Mouse (Mus musculus) gonadal fat pad, adult 2 months (tissue): Measurements from ENCODE around the gene Dmxl2. TPM values are rescaled to one million over a fixed set of nuclear protein-coding genes. Genes with fewer than 3 reads are reported as not detected.

Experiments
- DNase-seq: peaks from one replicate; pipeline ENCODE4 v3.0.0-alpha.2; 2012; ENCODE audit warnings: low read depth
- polyA plus RNA-seq: library from polyadenylated mRNA; depleted of rRNA; stranded (reverse); fragments of >200 nt; gene quantifications from 2 replicates; pipeline ENCODE4 v1.2.3, GENCODE M21; 2012; rRNA removed

The Dmxl2 gene
- 8.5 and 9.3 TPM in 2 replicates for polyA plus RNA-seq

DNA sequence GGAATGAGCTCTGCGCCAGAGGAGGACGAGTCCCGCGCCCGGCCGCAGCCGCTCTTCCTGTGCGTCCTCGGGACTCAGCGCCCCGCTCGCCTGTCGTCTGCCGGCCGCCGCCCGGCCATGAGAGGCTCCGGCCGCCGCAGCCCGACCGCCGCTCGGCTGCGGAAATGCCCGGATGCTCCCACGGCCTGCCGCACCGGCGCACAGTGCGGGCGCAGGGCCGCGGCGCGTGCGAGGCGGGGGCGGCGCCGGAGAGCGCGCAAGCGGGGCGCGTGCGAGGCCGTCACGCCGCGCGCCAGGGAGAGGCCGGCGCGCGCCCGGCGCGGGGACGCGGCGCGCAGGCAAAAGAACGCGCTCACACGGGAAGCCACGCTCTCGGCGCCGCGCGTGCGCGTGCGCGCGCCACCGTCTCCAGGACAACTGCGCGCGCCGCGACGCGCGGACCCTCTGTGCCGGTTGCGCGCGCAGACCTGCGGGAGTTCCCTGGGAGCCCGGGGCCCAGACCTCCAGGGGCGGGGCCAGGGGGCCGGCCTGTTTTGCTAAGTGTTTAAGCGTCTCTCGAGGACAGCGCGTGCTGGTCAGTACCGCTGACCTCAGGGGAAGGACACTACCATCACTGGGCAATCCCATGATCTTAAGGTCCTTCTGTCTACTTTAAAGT, at the start of gene Dmxl2:
Gene Dmxl2 (minus strand): TSS at position 174 of the 658 bp plus-strand sequence.
- no peak for DNase-seq

DNA sequence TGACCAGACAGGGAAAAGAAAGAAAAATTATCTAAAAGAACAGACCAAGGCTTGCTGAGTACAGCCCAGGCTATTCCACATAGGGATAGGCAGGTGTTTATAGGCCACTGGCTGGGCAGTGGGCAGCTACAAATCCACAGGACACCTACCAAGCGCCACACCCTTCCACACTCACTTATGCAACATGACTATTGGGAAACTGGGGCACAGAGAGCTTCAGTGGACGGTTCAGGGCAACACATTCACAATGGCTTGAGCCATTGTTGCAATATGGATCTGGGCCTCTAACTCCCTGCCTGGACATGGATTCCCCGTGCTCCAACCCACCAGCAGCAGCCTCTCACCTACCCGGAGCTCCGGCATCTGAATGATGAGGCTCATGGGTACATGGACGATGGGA, 48.0 kb upstream of the Dmxl2 start:
- DNase-seq, result no peak

GRCm38 (mm10) chr9:54547536-54547935, 46.1 kb upstream of the Dmxl2 start:
- DNase-seq, result no peak

GRCm38 (mm10) chr9:54544954-54545315, 43.5 kb upstream of the Dmxl2 start:
- no peak for DNase-seq

- DNase-seq, result no peak
These were observed 43.0 kb upstream of the Dmxl2 start for GRCm38 (mm10) chr9:54544212-54544953.

GRCm38 (mm10) chr9:54540801-54541200, 39.4 kb upstream of the Dmxl2 start:
- DNase-seq, result no peak

DNA sequence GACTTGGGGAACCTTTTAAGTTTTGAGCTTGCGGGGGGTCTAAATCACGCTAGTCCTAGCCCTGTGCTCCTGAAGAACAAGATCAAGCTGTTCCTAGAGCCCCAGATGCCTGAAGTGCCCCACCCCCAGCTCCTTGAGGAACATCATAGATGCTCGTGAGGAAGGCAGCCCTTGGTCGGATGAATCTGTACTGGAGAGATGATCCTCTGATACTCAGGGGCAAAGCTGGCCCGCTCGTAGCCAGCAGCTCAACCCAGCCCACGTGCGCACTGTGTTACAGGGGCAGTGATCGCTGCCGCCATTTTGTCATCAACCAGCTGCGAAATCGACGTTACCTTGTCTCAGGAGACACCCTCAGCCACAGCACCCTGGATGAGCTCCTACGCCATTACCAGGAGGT, 37.3 kb upstream of the Dmxl2 start, which contains the start of gene Sh2d7:
Gene Sh2d7 (plus strand): TSS at position 301 of the 400 bp plus-strand sequence.
- no peak for DNase-seq

GRCm38 (mm10) chr9:54538244-54538643, 36.8 kb upstream of the Dmxl2 start:
- DNase-seq, result no peak

DNA sequence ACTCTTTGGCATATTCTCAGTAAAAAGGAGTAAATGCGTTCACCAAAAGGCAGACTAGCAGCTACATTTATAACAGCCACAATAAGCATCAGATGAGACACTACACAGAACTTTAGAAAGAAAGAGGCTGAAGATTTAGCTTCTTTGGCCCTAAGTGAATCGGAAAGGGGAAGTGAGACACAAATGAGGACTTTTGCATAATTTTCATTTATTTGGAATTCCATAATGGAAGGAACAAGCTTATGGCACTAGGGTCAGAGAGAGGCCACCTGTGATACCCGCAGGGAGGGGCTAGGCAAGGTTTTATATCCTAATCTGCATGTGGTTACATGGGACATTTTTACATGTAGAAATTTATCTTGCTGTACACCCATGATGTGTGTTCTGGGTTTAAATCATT, 36.1 kb upstream of the Dmxl2 start:
- no peak for DNase-seq

- no peak for DNase-seq
These were observed 35.6 kb upstream of the Dmxl2 start for GRCm38 (mm10) chr9:54537030-54537429.

DNA sequence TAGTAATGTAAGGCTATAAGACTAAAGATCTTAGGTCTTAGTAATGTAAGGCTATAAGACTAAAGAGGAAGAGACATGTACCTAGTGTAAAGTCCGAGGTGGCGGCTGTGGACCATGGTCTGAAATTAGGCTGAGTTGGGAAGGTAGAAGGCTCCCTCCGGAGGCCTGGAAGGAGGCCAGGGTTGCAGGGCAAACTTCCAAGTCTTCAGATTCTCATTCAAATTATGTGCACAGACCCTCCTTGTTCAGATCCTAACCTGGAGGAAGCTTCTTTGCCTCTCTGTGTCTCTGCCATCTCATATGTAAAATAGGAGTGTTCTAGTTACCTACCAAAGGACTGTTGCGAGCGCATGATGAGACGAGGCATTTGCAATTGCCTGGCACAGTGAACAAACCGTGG, 34.8 kb upstream of the Dmxl2 start:
- DNase-seq, result no peak

- no peak for DNase-seq
These were observed 32.5 kb upstream of the Dmxl2 start for GRCm38 (mm10) chr9:54533975-54534374.

- DNase-seq, result peak; percentile 86
These were observed 31.5 kb upstream of the Dmxl2 start for GRCm38 (mm10) chr9:54532926-54533325.

GRCm38 (mm10) chr9:54531421-54531820, 30.0 kb upstream of the Dmxl2 start:
- no peak for DNase-seq

GRCm38 (mm10) chr9:54530836-54531235, 29.4 kb upstream of the Dmxl2 start:
- no peak for DNase-seq

GRCm38 (mm10) chr9:54529950-54530349, 28.5 kb upstream of the Dmxl2 start:
- DNase-seq, result no peak

DNA sequence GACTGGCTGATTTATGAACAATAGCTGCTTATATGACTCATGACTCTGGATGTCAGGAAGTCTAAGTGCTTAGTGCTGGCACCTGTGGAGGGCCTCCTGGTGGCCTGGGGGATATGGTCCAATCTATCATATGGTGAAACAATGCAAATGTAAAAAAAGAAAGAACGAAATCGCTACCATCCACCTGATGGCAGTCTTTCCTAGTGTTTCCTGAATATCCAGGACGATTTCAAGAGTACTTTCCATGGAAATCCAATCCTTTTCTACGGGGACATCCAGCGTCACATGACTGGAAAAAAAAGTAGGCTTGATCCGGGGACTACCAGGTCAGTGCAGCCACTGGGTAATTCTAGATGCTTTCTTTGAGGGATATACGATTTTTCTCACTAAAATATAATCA, 26.3 kb upstream of the Dmxl2 start:
- no peak for DNase-seq

DNA sequence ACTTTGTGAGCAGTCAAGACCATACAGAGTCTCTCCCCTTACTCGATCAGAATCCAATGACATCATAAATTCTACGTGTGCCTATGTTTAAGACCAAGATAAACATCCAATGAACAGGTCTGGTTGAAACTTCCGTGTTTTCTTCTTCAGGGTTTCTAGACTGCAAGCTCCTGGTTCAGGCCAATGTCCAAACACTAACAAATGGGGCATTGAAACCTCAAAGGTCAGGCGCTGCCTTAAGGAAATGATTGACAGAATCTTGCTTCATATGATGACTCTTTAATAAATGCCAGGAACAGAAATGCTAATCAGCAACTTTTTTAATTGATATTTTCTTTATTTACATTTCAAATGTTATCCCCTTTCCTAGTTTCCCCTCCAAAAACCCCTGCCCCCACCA, 18.9 kb upstream of the Dmxl2 start:
- no peak for DNase-seq

GRCm38 (mm10) chr9:54518921-54519320, 17.5 kb upstream of the Dmxl2 start:
- DNase-seq, result no peak

DNA sequence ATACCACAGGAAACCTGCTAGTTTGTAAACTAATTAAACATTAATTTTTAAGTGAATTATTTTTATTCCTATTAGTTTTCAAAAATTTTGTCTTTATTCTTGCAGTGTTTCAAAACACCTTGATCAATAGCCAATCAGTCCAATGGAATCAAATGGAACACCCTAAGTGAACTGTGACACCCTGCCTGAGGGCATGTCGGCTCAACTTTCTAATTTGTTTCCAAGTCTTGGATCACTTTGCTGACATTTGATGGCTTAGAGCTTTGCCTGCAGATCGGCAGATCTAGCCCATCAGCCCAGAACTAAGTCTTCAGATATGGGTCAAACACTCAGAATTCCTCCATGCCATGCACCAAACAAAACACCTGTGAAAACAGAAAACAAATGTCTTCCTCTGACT, 14.6 kb upstream of the Dmxl2 start:
- no peak for DNase-seq

DNA sequence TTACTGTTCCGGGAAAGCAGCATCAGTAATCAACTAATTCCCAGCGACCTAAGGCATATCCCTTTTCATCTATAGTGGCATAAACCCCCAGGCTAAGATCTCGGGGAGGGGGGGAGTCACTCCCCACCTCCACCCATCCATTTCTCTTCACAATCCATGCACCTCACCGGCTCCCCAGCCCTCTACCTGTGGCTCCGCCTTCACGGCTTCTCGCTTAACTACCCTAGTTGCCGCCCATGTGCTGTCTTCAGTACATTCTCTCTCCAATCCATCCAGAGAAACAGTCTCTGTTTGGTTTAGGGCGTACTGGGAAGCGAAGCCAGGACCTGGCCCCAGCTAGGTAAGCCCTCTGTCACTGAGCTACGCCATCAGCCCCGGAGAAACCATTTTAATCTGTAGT, 1.4 kb upstream of the Dmxl2 start:
- DNase-seq, result no peak

DNA sequence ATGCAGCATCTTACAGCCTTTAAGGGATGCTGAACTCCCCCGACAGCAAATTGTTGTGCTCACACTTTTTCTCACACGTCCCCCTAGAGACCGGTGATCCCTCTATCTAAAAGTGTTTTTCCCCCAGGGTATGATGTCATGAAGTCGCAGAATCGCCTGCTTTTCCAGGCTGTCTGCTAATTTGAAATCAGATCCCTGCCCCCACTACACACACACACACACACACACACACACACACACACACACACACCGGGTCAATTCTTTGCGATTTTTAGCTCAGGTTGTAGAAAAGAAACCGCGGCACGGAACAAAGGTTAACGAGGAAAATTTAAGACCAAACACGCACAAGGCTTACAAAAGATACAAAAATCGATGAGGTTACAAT, 677 bp upstream of the Dmxl2 start:
- DNase-seq, result no peak

DNA sequence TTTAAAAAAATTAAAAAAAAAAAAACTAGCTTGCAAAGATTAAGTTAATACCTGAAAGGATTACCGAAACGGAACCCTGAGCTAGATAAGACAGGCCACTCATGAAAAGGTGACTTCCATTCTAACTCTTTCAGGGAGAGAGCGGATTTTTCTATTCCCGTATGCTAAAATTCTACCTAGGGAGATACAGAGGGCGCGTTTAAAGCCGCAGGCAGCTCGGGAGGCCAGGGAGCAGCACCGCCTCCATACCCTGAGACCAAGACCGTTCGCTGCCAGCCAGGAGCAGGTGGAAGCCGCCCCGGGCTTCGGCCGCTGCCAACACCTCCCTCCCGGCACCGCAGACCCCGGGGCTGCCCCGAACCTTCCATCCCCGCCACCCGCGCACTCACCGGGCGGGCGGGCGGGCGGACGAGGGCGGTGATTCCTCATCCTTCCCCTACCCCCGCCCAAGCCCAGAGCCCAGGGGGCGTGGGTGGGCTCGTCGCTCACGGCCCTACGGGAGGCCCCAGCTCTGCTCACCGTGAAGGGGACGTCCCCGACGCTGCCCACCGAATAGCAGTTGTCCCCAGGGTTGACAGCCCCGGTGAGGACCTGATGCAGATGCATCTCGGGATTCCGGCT, 484 bp downstream of the Dmxl2 start:
- DNase-seq, result no peak
